Mouse (Mus musculus) neural tube, embryonic 12.5 days (tissue): Measurements from ENCODE around the gene Cog1. TPM values are rescaled to one million over a fixed set of nuclear protein-coding genes. Genes with fewer than 3 reads are reported as not detected.

Source experiments
- ATAC-seq: fragments of 200-750 bp; cut with Nextera tagmentation; 2 replicates; pipeline ENCODE4 v1.8.0; 2017; ENCODE audit warnings: low read depth, mild to moderate bottlenecking, moderate TSS enrichment, moderate library complexity; ENCODE audit not compliant: low FRiP score
- H3K27ac ChIP-seq: fragments of 300-500 bp; sonication (generic); 2 replicates; pipeline ENCODE4 v1.5.1; 2016
- H3K27me3 ChIP-seq: fragments of 300-500 bp; sonication (generic); replicated peaks from 2 replicates; pipeline ENCODE4 v1.6.1; 2016; ENCODE audit warnings: mild to moderate bottlenecking
- H3K36me3 ChIP-seq: fragments of 300-500 bp; sonication (generic); 2 replicates; pipeline ENCODE4 v1.6.1; 2016; ENCODE audit warnings: mild to moderate bottlenecking
- H3K4me1 ChIP-seq: fragments of 300-500 bp; sonication (generic); 2 replicates; pipeline ENCODE4 v1.6.1; 2016
- H3K4me2 ChIP-seq: fragments of 300-500 bp; sonication (generic); replicated peaks from 2 replicates; pipeline ENCODE4 v1.6.1; 2016; ENCODE audit warnings: mild to moderate bottlenecking
- H3K4me3 ChIP-seq: fragments of 300-500 bp; sonication (generic); 2 replicates; pipeline ENCODE4 v1.5.1; 2016
- H3K9ac ChIP-seq: fragments of 300-500 bp; sonication (generic); 2 replicates; pipeline ENCODE4 v1.6.1; 2016; ENCODE audit warnings: mild to moderate bottlenecking
- H3K9me3 ChIP-seq: fragments of 300-500 bp; sonication (generic); 2 replicates; pipeline ENCODE4 v1.6.1; 2016; ENCODE audit warnings: mild to moderate bottlenecking
- WGBS: fragments of 180-500 bp; shearing (Covaris S2); methylation state at CpG from one replicate; pipeline ENCODE4 v1.1.7; 2016; 5-methylcytosine and 5-hydroxymethylcytosine counted together
- polyA plus RNA-seq: library from polyadenylated mRNA; unstranded; fragments of >200 nt; fragmentation: Nextera tagmentation; extraction: Ambion mirVana; gene quantifications from 2 replicates; pipeline ENCODE4 v1.2.1, GENCODE M21; 2016

The Cog1 gene
- polyA plus RNA-seq, 1 experiment from 2014 or later, result 50.7 TPM

GRCm38 (mm10) chr11:113673614-113674013, 24.6 kb downstream of the Cog1 start:
- no peak overlapping the region for H3K9ac ChIP-seq
- H3K36me3 ChIP-seq, result peaks cover 57% of the 10 kb centered on the region
- no peaks in the 10 kb centered on the region for H3K9me3 ChIP-seq
- no peak for ATAC-seq
- peaks cover 4% of the 10 kb centered on the region for H3K4me1 ChIP-seq
- H3K27me3 ChIP-seq, result no peaks in the 10 kb centered on the region
- no peak overlapping the region for H3K4me3 ChIP-seq
- H3K27ac ChIP-seq, result no peak overlapping the region
- 97% methylated on average over 4 of the region's 4 CpGs for WGBS
- no peak overlapping the region for H3K4me2 ChIP-seq

- H3K36me3 ChIP-seq, result peaks cover 54% of the 10 kb centered on the region
- 86% methylated on average over 5 of the region's 5 CpGs for WGBS
- ATAC-seq, result no peak
Observed at GRCm38 (mm10) chr11:113674595-113674994, 25.6 kb downstream of the Cog1 start.

GRCm38 (mm10) chr11:113676847-113677246, 27.9 kb downstream of the Cog1 start:
- no peak overlapping the region for H3K4me3 ChIP-seq
- H3K36me3 ChIP-seq, result peaks cover 35% of the 10 kb centered on the region
- ATAC-seq, result no peak
- H3K9ac ChIP-seq, result no peak overlapping the region
- H3K9me3 ChIP-seq, result no peaks in the 10 kb centered on the region
- no peaks in the 10 kb centered on the region for H3K27me3 ChIP-seq
- WGBS, result 86% methylated on average over 2 of the region's 2 CpGs
- no peak overlapping the region for H3K4me2 ChIP-seq
- H3K27ac ChIP-seq, result no peak overlapping the region
- H3K4me1 ChIP-seq, result peaks cover 11% of the 10 kb centered on the region

More at GRCm38 (mm10) chr11:113674595-113674994, 25.6 kb downstream of the Cog1 start:
- no peak overlapping the region for H3K4me2 ChIP-seq
- H3K4me1 ChIP-seq, result peaks cover 5% of the 10 kb centered on the region
- H3K27me3 ChIP-seq, result no peaks in the 10 kb centered on the region
- H3K4me3 ChIP-seq, result no peak overlapping the region
- no peak overlapping the region for H3K27ac ChIP-seq
- no peak overlapping the region for H3K9ac ChIP-seq
- H3K9me3 ChIP-seq, result no peaks in the 10 kb centered on the region

GRCm38 (mm10) chr11:113677378-113677777, 28.4 kb downstream of the Cog1 start:
- Histone ChIP-seq H3K4me3 (no peak overlapping the region), H3K9me3 (no peaks in the 10 kb centered on the region), H3K27me3 (no peaks in the 10 kb centered on the region), H3K27ac (no peak overlapping the region), H3K9ac (no peak overlapping the region), H3K4me1 (peaks cover 16% of the 10 kb centered on the region), H3K4me2 (no peak overlapping the region), H3K36me3 (peaks cover 31% of the 10 kb centered on the region)
- ATAC-seq, result no peak
- 97% methylated on average over 2 of the region's 2 CpGs for WGBS

- Histone ChIP-seq H3K27me3 (no peaks in the 10 kb centered on the region), H3K9me3 (no peaks in the 10 kb centered on the region), H3K4me2 (no peak overlapping the region), H3K4me1 (peaks cover 24% of the 10 kb centered on the region), H3K9ac (no peak overlapping the region), H3K36me3 (peaks cover 22% of the 10 kb centered on the region), H3K27ac (no peak overlapping the region), H3K4me3 (no peak overlapping the region)
- WGBS, result 88% methylated on average over 8 of the region's 8 CpGs
- no peak for ATAC-seq
Observed at GRCm38 (mm10) chr11:113678373-113678772, 29.4 kb downstream of the Cog1 start.

- Histone ChIP-seq H3K4me2 (no peak overlapping the region), H3K36me3 (peaks cover 12% of the 10 kb centered on the region), H3K4me3 (no peak overlapping the region), H3K27ac (no peak overlapping the region), H3K9ac (no peak overlapping the region), H3K9me3 (no peaks in the 10 kb centered on the region), H3K4me1 (peaks cover 36% of the 10 kb centered on the region), H3K27me3 (no peaks in the 10 kb centered on the region)
- ATAC-seq, result no peak
- WGBS, result 92% methylated on average over 2 of the region's 2 CpGs
Observed at GRCm38 (mm10) chr11:113680954-113681353, 32.0 kb downstream of the Cog1 start.

GRCm38 (mm10) chr11:113681979-113682378, 33.0 kb downstream of the Cog1 start:
- Histone ChIP-seq H3K4me2 (peak overlapping the region; percentile 90), H3K27me3 (no peaks in the 10 kb centered on the region), H3K4me1 (peaks cover 44% of the 10 kb centered on the region), H3K9ac (no peak overlapping the region), H3K36me3 (peaks cover 2% of the 10 kb centered on the region; the same call in 1 of the 2 replicates), H3K9me3 (no peaks in the 10 kb centered on the region), H3K4me3 (no peak overlapping the region), H3K27ac (no peak overlapping the region)
- no peak for ATAC-seq

GRCm38 (mm10) chr11:113682897-113683626, 34.1 kb downstream of the Cog1 start:
- peak overlapping the region; percentile 79 for H3K27ac ChIP-seq
- peak; percentile 34 for ATAC-seq
- H3K4me3 ChIP-seq, result peak overlapping the region; percentile 87
- no peaks in the 10 kb centered on the region for H3K27me3 ChIP-seq
- peak overlapping the region; percentile 90 for H3K4me2 ChIP-seq
- 4% methylated on average over 38 of the region's 38 CpGs for WGBS
- peaks cover 45% of the 10 kb centered on the region for H3K4me1 ChIP-seq
- H3K9me3 ChIP-seq, result no peaks in the 10 kb centered on the region
- H3K9ac ChIP-seq, result peak overlapping the region; percentile 81
- H3K36me3 ChIP-seq, result peaks cover 4% of the 10 kb centered on the region

GRCm38 (mm10) chr11:113683627-113683956, 34.6 kb downstream of the Cog1 start:
- WGBS, result under 1% methylated on average over 37 of the region's 38 CpGs
- peak overlapping the region; percentile 79 for H3K27ac ChIP-seq
- no peaks in the 10 kb centered on the region for H3K9me3 ChIP-seq
- H3K4me2 ChIP-seq, result peak overlapping the region; percentile 90
- H3K4me3 ChIP-seq, result peak overlapping the region; percentile 87
- H3K4me1 ChIP-seq, result peaks cover 41% of the 10 kb centered on the region
- H3K27me3 ChIP-seq, result no peaks in the 10 kb centered on the region
- H3K36me3 ChIP-seq, result peaks cover 9% of the 10 kb centered on the region
- peak overlapping the region; percentile 81 for H3K9ac ChIP-seq
- ATAC-seq, result peak; percentile 65; the same call in 1 of the 2 replicates

- Histone ChIP-seq H3K36me3 (peaks cover 15% of the 10 kb centered on the region), H3K27me3 (no peaks in the 10 kb centered on the region), H3K4me2 (peak within 1 kb of the TSS; percentile 90), H3K4me3 (peak within 1 kb of the TSS; percentile 87), H3K27ac (peak within 1 kb of the TSS; percentile 79), H3K4me1 (peaks cover 40% of the 10 kb centered on the region), H3K9ac (peak within 1 kb of the TSS; percentile 81), H3K9me3 (no peaks in the 10 kb centered on the region)
- ATAC-seq, result peak; percentile 94
- under 1% methylated on average over 70 of the region's 73 CpGs for WGBS
Observed at GRCm38 (mm10) chr11:113683957-113684706, 35.2 kb downstream of the Cog1 start, which contains the start of the genes Fam104a and D11Wsu47e. Fam104a (minus strand) TSS chr11:113684155. D11Wsu47e (plus strand) TSS chr11:113684412.

- Histone ChIP-seq H3K9me3 (no peaks in the 10 kb centered on the region), H3K9ac (peak overlapping the region; percentile 73), H3K4me3 (peak overlapping the region; percentile 87), H3K27me3 (no peaks in the 10 kb centered on the region), H3K36me3 (peaks cover 22% of the 10 kb centered on the region), H3K27ac (no peak overlapping the region), H3K4me2 (peak overlapping the region; percentile 90), H3K4me1 (peaks cover 40% of the 10 kb centered on the region)
- WGBS, result 45% methylated on average over 24 of the region's 25 CpGs
- ATAC-seq, result no peak
Observed at GRCm38 (mm10) chr11:113684707-113685426, 35.9 kb downstream of the Cog1 start.

GRCm38 (mm10) chr11:113687031-113687430, 38.1 kb downstream of the Cog1 start:
- H3K4me3 ChIP-seq, result no peak overlapping the region
- no peaks in the 10 kb centered on the region for H3K9me3 ChIP-seq
- peaks cover 33% of the 10 kb centered on the region for H3K4me1 ChIP-seq
- no peak overlapping the region for H3K9ac ChIP-seq
- H3K36me3 ChIP-seq, result peaks cover 40% of the 10 kb centered on the region
- peak overlapping the region; percentile 19; the same call in 1 of the 2 replicates for H3K4me2 ChIP-seq
- H3K27me3 ChIP-seq, result no peaks in the 10 kb centered on the region
- no peak for ATAC-seq
- no peak overlapping the region for H3K27ac ChIP-seq
- WGBS, result 31% methylated on average over 2 of the region's 2 CpGs
